Mouse (Mus musculus) olfactory bulb, adult 2 months (tissue): Measurements from ENCODE around the gene Wsb2. TPM values are rescaled to one million over a fixed set of nuclear protein-coding genes. Genes with fewer than 3 reads are reported as not detected.
A peak's percentile ranks its signal among the peaks of the same experiment; 100 is the strongest.

Experiments used
- H3K27ac ChIP-seq: fragments of 200-500 bp; 2 replicates; pipeline ENCODE4 v1.5.1; 2012; ENCODE audit warnings: low read depth, low read length; ENCODE audit not compliant: insufficient read depth
- H3K4me1 ChIP-seq: fragments of 200-500 bp; 2 replicates; pipeline ENCODE4 v1.6.1; 2012; ENCODE audit warnings: low read length; ENCODE audit not compliant: control insufficient read depth, insufficient read depth
- H3K4me3 ChIP-seq: fragments of 200-500 bp; 2 replicates; pipeline ENCODE4 v1.5.1; 2012; ENCODE audit warnings: mild to moderate bottlenecking, low read depth, low read length, moderate library complexity; ENCODE audit not compliant: insufficient read depth
- CTCF ChIP-seq: fragments of 200-500 bp; IDR thresholded peaks from 2 replicates; pipeline ENCODE4 v1.5.1; 2012; ENCODE audit warnings: low read depth, mild to moderate bottlenecking, low read length, moderate library complexity; ENCODE audit not compliant: insufficient read depth
- POLR2A ChIP-seq: fragments of 200-500 bp; IDR thresholded peaks from 2 replicates; pipeline ENCODE4 v1.6.1; 2012; ENCODE audit warnings: mild to moderate bottlenecking, low read depth, low read length, moderate library complexity; ENCODE audit not compliant: insufficient read depth
- WGBS: fragments of 180-500 bp; shearing (Covaris S2); methylation state at CpG from one replicate; pipeline ENCODE4 v1.1.7; 2018; 5-methylcytosine and 5-hydroxymethylcytosine counted together
- polyA plus RNA-seq: library from polyadenylated mRNA; stranded (reverse); fragments of >200 nt; gene quantifications from 2 replicates; pipeline ENCODE4 v1.2.4, GENCODE M21; 2012; ENCODE audit warnings: low replicate concordance; ENCODE audit not compliant: missing spikeins, insufficient read depth, insufficient read length

The Wsb2 gene
- polyA plus RNA-seq, 1 experiment, result not detected

DNA sequence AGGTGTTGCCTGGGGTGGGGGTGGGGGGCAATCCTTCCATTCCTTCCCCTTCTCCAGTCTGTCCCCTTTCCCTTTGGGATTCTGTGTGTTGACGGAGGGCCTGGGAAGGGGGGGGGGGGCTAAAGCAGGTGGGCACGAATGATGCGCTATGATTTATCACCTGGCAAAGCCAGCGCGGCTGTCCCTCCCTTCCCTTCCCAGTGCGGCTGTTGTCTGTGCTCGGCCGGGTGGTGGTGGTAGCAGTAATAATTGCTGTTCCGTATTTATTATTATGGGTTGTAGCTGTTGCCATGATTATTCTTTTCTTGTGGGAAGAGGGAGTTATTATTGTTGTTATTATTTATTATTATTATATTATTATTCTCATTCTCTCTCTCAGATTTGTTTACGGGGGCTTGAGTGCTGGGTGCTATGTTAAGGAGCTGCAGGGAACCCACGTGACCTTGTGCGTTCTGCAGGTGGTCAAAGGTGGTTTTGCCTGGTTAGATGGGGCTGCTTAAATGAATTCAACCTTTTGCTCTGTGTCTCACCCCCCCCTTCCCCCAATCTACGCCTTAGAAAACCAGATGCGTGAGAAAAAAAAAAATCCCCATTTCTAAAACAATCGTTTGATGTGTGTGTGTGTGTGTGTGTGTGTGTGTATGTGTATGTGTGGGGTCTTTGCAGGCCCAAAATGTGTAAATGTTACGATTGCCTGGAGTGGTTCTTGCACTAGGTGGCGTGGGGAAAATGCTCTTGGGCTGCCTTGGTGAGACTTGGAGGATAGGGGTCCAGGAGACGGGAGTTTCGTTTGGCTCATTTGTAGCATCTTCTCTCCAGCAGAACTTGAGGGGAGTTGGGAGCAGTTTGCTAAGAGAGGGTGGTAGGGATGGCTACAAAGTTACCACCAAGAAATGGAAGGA is 58.2 kb downstream of the Wsb2 start:
- Histone ChIP-seq H3K4me3 (peak overlapping the region; percentile 80), H3K27ac (peak overlapping the region; percentile 41; the same call in 1 of the 2 replicates), H3K4me1 (peaks cover 9% of the 10 kb centered on the region)
- 7% methylated on average over 19 of the region's 19 CpGs for WGBS
- TF ChIP-seq POLR2A, result no peak
- no peak for TF ChIP-seq CTCF

GRCm38 (mm10) chr5:117417442-117417841 is 60.3 kb downstream of the Wsb2 start:
- 78% methylated on average over 2 of the region's 2 CpGs for WGBS
- TF ChIP-seq POLR2A (no peak), CTCF (no peak)
- H3K4me3 ChIP-seq, result no peak overlapping the region
- peaks cover 11% of the 10 kb centered on the region for H3K4me1 ChIP-seq
- H3K27ac ChIP-seq, result no peak overlapping the region

Other genes with a start within 250 kb of the Wsb2 start
- 131 TPM in 1 of 2 replicates, not detected in the other for gene Suds3, start 241.2 kb upstream of the Wsb2 start, polyA plus RNA-seq
- 107 TPM in 1 of 2 replicates, not detected in the other for gene Taok3, start 237.2 kb upstream of the Wsb2 start, polyA plus RNA-seq
- not detected in 2 replicates for gene Pebp1, start 69.7 kb upstream of the Wsb2 start, polyA plus RNA-seq
- gene Vsig10, start 38.2 kb upstream of the Wsb2 start, polyA plus RNA-seq, result not detected in 2 replicates
- gene Rfc5, start 31.7 kb downstream of the Wsb2 start, polyA plus RNA-seq, result not detected in 2 replicates
- 57.9 TPM in 1 of 2 replicates, not detected in the other for gene Ksr2, start 56.7 kb downstream of the Wsb2 start, polyA plus RNA-seq